Mouse (Mus musculus) thymus, adult 18-20 months (tissue): ENCODE measurements around the gene Zranb1.

ENCODE experiments used
- DNase-seq, 2 experiments: peaks; one replicate each; pipeline ENCODE4 v3.0.0; 2022; ENCODE audit warnings: mixed read lengths in 2 of 2

Gene Zranb1

GRCm38 (mm10) chr7:132930055-132930454 lies 887 bp upstream of the Zranb1 start:
- DNase-seq: no peak

- peak; percentile 31 to 36 for DNase-seq
Measured at GRCm38 (mm10) chr7:132931560-132932351, 814 bp downstream of the Zranb1 start.

- no peak for DNase-seq
Measured at GRCm38 (mm10) chr7:132933331-132933730, 2.4 kb downstream of the Zranb1 start.

- DNase-seq: no peak
Measured at GRCm38 (mm10) chr7:132934743-132935142, 3.8 kb downstream of the Zranb1 start.

GRCm38 (mm10) chr7:132939118-132939517 lies 8.2 kb downstream of the Zranb1 start:
- DNase-seq: no peak

- DNase-seq: no peak
Measured at GRCm38 (mm10) chr7:132940569-132940968, 9.6 kb downstream of the Zranb1 start.

- no peak for DNase-seq
Measured at GRCm38 (mm10) chr7:132949968-132950367, 19.0 kb downstream of the Zranb1 start.

- no peak for DNase-seq
Measured at GRCm38 (mm10) chr7:132950613-132951012, 19.7 kb downstream of the Zranb1 start.

GRCm38 (mm10) chr7:132964395-132964794 lies 33.5 kb downstream of the Zranb1 start:
- DNase-seq: no peak

- DNase-seq: no peak
Measured at GRCm38 (mm10) chr7:132965707-132966106, 34.8 kb downstream of the Zranb1 start.

- no peak for DNase-seq
Measured at GRCm38 (mm10) chr7:132972079-132972478, 41.1 kb downstream of the Zranb1 start.

- DNase-seq: no peak
Measured at GRCm38 (mm10) chr7:132976079-132976478, 45.1 kb downstream of the Zranb1 start.

GRCm38 (mm10) chr7:132977981-132978380 lies 47.0 kb downstream of the Zranb1 start:
- no peak for DNase-seq

GRCm38 (mm10) chr7:132982639-132983038 lies 51.7 kb downstream of the Zranb1 start:
- DNase-seq: no peak

GRCm38 (mm10) chr7:132989839-132990238 lies 58.9 kb downstream of the Zranb1 start:
- no peak for DNase-seq

- DNase-seq: no peak
Measured at GRCm38 (mm10) chr7:132991240-132991900, 60.4 kb downstream of the Zranb1 start.

- no peak for DNase-seq
Measured at GRCm38 (mm10) chr7:132992967-132993615, 62.1 kb downstream of the Zranb1 start.

- DNase-seq: no peak
Measured at GRCm38 (mm10) chr7:132994120-132994519, 63.2 kb downstream of the Zranb1 start.

GRCm38 (mm10) chr7:132994628-132995191 lies 63.8 kb downstream of the Zranb1 start:
- DNase-seq: no peak

- DNase-seq: no peak
Measured at GRCm38 (mm10) chr7:132996391-132996790, 65.4 kb downstream of the Zranb1 start.

GRCm38 (mm10) chr7:132998639-132999038 lies 67.7 kb downstream of the Zranb1 start:
- no peak for DNase-seq

- no peak for DNase-seq
Measured at GRCm38 (mm10) chr7:132999061-132999460, 68.1 kb downstream of the Zranb1 start.

GRCm38 (mm10) chr7:133001388-133001787 lies 70.4 kb downstream of the Zranb1 start:
- no peak for DNase-seq
